Mouse (Mus musculus): Measurements from ENCODE around the gene Pgpep1. TPM values are rescaled to one million over a fixed set of nuclear protein-coding genes. Genes with fewer than 3 reads are reported as not detected.
A peak's percentile ranks its signal among the peaks of the same experiment; 100 is the strongest.

Gene Pgpep1
- polyA plus RNA-seq, 1 experiment = 34.9 TPM

DNA sequence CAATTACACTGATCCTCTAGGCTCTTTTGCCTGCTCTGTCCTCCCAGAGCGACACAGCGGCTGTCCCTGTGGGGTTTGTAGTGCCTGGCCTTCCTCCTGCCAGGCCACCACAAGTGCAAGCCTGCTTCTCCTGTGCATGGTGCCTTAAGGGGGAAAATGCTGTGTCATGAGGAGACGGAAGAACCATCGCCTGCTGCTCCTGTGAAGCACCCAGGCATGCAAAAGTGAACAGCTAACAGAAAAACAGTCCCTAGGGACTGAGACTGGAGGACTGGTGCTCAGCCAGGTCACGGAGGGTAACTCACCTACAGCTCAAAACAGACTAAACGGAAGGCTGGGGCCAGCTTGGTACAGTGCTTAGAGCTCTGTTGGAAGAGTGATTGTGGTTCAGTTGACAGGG is 24.7 kb downstream of the Pgpep1 start:
- no peaks in the 10 kb centered on the region for H3K79me3 ChIP-seq (ENCODE audit: low read depth)
- H3K4me3 ChIP-seq (ENCODE audit: insufficient read depth, poor library complexity, severe bottlenecking) = no peak overlapping the region
- H3K79me2 ChIP-seq (ENCODE audit: control insufficient read depth, insufficient read depth) = no peaks in the 10 kb centered on the region
- no peaks in the 10 kb centered on the region for H3K36me3 ChIP-seq (ENCODE audit: control insufficient read depth, insufficient read depth)
- no peak for TF ChIP-seq MYOG (IDR thresholded peaks at IDR 0.05; ENCODE audit: control insufficient read depth, extremely low read depth, insufficient read length)
- no peak for TF ChIP-seq USF1 (IDR thresholded peaks at IDR 0.05; ENCODE audit: low read depth)
- TF ChIP-seq CTCF (IDR thresholded peaks at IDR 0.05; ENCODE audit: control insufficient read depth, insufficient read depth, insufficient read length) = no peak
- no peak for TF ChIP-seq MAX (IDR thresholded peaks at IDR 0.05)
- no peak for TF ChIP-seq CEBPB (IDR thresholded peaks at IDR 0.05; ENCODE audit: low read depth)
- TF ChIP-seq FOSL1 (IDR thresholded peaks at IDR 0.05; ENCODE audit: insufficient read depth, low read length, poor library complexity, severe bottlenecking) = no peak
- TF ChIP-seq MYOD1 (IDR thresholded peaks at IDR 0.05; ENCODE audit: control insufficient read depth, insufficient read length, low read depth) = no peak
- H3ac ChIP-seq (ENCODE audit: control insufficient read depth, insufficient read length, low read depth) = peak overlapping the region; percentile 21
- no peaks in the 10 kb centered on the region for H3K27me3 ChIP-seq (ENCODE audit: control insufficient read depth, insufficient read depth, insufficient read length)

DNA sequence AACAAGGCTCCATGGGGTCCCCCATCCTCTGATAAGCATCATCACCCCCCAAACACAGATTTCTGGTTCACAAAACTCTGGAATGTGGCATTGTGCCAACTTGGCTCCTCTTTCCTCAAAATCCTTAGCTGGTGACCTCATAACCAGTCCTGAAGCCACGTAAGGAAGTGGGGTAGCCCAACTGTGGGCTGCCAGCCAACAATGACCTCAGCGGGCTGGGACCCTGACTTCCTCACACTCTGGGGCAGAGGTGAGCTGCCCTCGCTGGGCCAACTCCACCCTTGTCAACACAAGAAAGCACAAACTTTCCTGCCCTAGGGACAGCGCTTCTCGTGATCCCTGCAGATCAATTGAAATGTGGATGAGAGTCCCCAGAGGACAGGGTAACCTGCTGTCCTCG is 26.1 kb downstream of the Pgpep1 start:
- Histone ChIP-seq H3K79me2 (ENCODE audit: control insufficient read depth, insufficient read depth) (no peaks in the 10 kb centered on the region), H3K27me3 (ENCODE audit: control insufficient read depth, insufficient read depth, insufficient read length) (no peaks in the 10 kb centered on the region), H3K79me3 (ENCODE audit: low read depth) (no peaks in the 10 kb centered on the region), H3ac (ENCODE audit: control insufficient read depth, insufficient read length, low read depth) (no peak overlapping the region), H3K4me3 (ENCODE audit: insufficient read depth, poor library complexity, severe bottlenecking) (no peak overlapping the region), H3K36me3 (ENCODE audit: control insufficient read depth, insufficient read depth) (no peaks in the 10 kb centered on the region)
- TF ChIP-seq USF1 (IDR thresholded peaks at IDR 0.05; ENCODE audit: low read depth) (no peak), MYOD1 (IDR thresholded peaks at IDR 0.05; ENCODE audit: control insufficient read depth, insufficient read length, low read depth) (no peak), MAX (IDR thresholded peaks at IDR 0.05) (no peak), CTCF (IDR thresholded peaks at IDR 0.05; ENCODE audit: control insufficient read depth, insufficient read depth, insufficient read length) (no peak), CEBPB (IDR thresholded peaks at IDR 0.05; ENCODE audit: low read depth) (no peak), FOSL1 (IDR thresholded peaks at IDR 0.05; ENCODE audit: insufficient read depth, low read length, poor library complexity, severe bottlenecking) (no peak), MYOG (IDR thresholded peaks at IDR 0.05; ENCODE audit: control insufficient read depth, extremely low read depth, insufficient read length) (no peak)

DNA sequence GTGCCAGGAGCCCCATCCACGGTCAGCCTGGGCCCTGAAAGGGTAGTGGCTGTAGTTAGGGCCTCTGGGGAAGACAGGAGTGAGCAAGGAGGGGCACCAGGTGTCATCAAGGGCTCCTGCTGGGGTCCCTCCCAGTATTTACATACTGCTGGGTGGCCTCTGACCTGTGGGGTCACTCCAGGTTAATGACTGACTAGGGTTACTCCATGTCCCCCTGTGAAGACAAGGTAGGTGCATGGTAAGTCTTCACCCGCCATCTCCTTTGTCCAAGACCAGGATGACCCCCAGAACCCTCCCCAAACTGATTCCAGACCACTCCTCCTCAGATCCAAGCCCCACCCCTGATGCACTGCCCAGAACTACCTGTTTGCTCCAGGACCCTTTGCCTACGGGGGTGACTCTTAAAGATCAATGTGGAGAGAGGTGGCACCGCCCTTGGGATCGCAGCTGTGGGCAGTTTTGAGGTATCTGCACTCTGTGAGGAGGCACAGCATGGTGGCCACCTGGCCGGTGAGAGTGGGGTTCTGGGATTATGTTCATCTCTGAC is 27.8 kb downstream of the Pgpep1 start, which contains the start of gene Gdf15:
TSS of gene Gdf15 (minus strand) at position 111 of the 547 bp plus-strand sequence.
- no peaks in the 10 kb centered on the region for H3K79me2 ChIP-seq (ENCODE audit: control insufficient read depth, insufficient read depth)
- no peak within 1 kb of the TSS for H3K4me3 ChIP-seq (ENCODE audit: insufficient read depth, poor library complexity, severe bottlenecking)
- no peaks in the 10 kb centered on the region for H3K27me3 ChIP-seq (ENCODE audit: control insufficient read depth, insufficient read depth, insufficient read length)
- no peaks in the 10 kb centered on the region for H3K36me3 ChIP-seq (ENCODE audit: control insufficient read depth, insufficient read depth)
- TF ChIP-seq CTCF (IDR thresholded peaks at IDR 0.05; ENCODE audit: control insufficient read depth, insufficient read depth, insufficient read length) = no peak
- no peak for TF ChIP-seq MAX (IDR thresholded peaks at IDR 0.05)
- TF ChIP-seq USF1 (IDR thresholded peaks at IDR 0.05; ENCODE audit: low read depth) = no peak
- TF ChIP-seq MYOD1 (IDR thresholded peaks at IDR 0.05; ENCODE audit: control insufficient read depth, insufficient read length, low read depth) = no peak
- peaks cover 2% of the 10 kb centered on the region for H3K79me3 ChIP-seq (ENCODE audit: low read depth)
- H3ac ChIP-seq (ENCODE audit: control insufficient read depth, insufficient read length, low read depth) = peak within 1 kb of the TSS; percentile 67

DNA sequence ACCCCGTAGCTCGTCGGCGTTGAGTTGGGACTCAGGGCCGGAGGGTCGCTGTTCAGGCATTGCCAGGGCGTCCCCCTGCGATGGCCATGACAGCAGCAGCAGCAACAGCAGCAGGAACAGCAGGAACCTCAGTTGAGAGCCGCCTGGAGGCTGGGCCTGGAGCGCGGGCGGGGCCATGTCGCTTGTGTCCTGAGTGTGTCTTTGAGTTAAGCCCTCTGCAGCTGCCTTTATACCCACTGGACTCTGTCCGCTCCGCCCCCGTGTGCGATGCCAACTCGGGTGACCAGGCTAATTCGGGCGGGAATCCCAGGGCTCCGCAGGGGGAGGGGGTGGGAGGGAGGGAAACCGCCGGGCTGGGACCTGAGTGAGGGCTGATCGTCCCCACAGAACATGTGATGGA is 28.8 kb downstream of the Pgpep1 start:
- Histone ChIP-seq H3K79me2 (ENCODE audit: control insufficient read depth, insufficient read depth) (no peaks in the 10 kb centered on the region), H3K79me3 (ENCODE audit: low read depth) (peaks cover 2% of the 10 kb centered on the region), H3K36me3 (ENCODE audit: control insufficient read depth, insufficient read depth) (no peaks in the 10 kb centered on the region), H3K4me3 (ENCODE audit: insufficient read depth, poor library complexity, severe bottlenecking) (peak overlapping the region; percentile 25), H3K27me3 (ENCODE audit: control insufficient read depth, insufficient read depth, insufficient read length) (no peaks in the 10 kb centered on the region), H3ac (ENCODE audit: control insufficient read depth, insufficient read length, low read depth) (peak overlapping the region; percentile 67)
- TF ChIP-seq CEBPB (IDR thresholded peaks at IDR 0.05; ENCODE audit: low read depth) (no peak), MYOG (IDR thresholded peaks at IDR 0.05; ENCODE audit: control insufficient read depth, extremely low read depth, insufficient read length) (no peak), FOSL1 (IDR thresholded peaks at IDR 0.05; ENCODE audit: insufficient read depth, low read length, poor library complexity, severe bottlenecking) (no peak), CTCF (IDR thresholded peaks at IDR 0.05; ENCODE audit: control insufficient read depth, insufficient read depth, insufficient read length) (no peak), USF1 (IDR thresholded peaks at IDR 0.05; ENCODE audit: low read depth) (no peak), MYOD1 (IDR thresholded peaks at IDR 0.05; ENCODE audit: control insufficient read depth, insufficient read length, low read depth) (no peak), MAX (IDR thresholded peaks at IDR 0.05) (no peak)

DNA sequence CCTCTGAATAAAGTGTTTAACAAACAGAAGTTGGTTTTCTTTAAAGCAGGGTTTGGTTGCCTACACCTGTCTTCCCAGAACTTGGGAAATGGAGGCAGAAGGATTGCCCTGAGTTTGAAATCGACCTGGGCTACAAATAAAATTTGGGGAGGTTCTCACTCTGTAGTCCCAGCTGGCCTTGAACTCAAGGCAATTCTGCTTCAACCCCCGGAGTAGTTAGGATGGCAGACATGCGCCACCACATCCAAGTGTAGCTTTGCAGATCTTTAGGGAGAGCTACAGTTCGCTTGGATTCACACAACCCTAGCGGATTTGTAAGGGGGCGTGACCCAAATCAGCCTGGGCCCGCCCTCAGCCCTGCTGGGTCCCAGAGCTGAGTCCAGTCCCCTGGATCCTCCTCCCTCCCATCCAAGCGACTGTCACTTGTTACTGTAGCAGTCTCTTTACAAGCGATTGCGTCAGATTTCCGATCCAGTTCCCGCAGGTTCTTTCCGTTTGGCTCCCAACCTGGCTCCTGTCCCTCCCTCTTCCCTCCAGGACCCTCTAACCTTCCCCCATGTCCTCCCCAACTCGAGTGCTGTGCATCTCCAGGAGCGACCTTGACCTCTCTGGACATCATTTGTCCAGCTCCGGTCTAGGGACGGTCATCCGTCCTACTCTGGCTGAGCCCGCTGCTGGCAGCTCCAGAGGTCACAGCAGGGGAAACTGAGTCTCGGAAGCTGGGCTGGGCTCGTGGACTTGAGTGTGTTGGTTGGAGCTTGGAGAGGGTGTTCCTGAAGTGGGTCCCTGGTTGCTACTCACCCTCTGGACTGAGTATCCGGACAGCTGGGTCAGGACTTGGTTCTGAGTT is 29.4 kb downstream of the Pgpep1 start:
- TF ChIP-seq FOSL1 (IDR thresholded peaks at IDR 0.05; ENCODE audit: insufficient read depth, low read length, poor library complexity, severe bottlenecking) = no peak
- peak; percentile 34 for TF ChIP-seq CEBPB (IDR thresholded peaks at IDR 0.05; ENCODE audit: low read depth)
- Histone ChIP-seq H3K27me3 (ENCODE audit: control insufficient read depth, insufficient read depth, insufficient read length) (no peaks in the 10 kb centered on the region), H3K79me2 (ENCODE audit: control insufficient read depth, insufficient read depth) (no peaks in the 10 kb centered on the region), H3K4me3 (ENCODE audit: insufficient read depth, poor library complexity, severe bottlenecking) (peak overlapping the region; percentile 25), H3K36me3 (ENCODE audit: control insufficient read depth, insufficient read depth) (no peaks in the 10 kb centered on the region), H3K79me3 (ENCODE audit: low read depth) (peaks cover 2% of the 10 kb centered on the region), H3ac (ENCODE audit: control insufficient read depth, insufficient read length, low read depth) (peak overlapping the region; percentile 67)

Measured in C2C12 (cell line).